Mouse (Mus musculus) liver (tissue): Measurements from ENCODE around the gene Ccdc113.

Source experiments
- DNase-seq: peaks from one replicate; pipeline ENCODE4 v3.0.0-alpha.2; 2020; ENCODE audit warnings: mixed read lengths

Ccdc113 gene

GRCm38 (mm10) chr8:95533584-95534387, at the start of gene Ccdc113:
Gene Ccdc113 (plus strand): TSS chr8:95534085.
- peak; percentile 39 for DNase-seq

DNA sequence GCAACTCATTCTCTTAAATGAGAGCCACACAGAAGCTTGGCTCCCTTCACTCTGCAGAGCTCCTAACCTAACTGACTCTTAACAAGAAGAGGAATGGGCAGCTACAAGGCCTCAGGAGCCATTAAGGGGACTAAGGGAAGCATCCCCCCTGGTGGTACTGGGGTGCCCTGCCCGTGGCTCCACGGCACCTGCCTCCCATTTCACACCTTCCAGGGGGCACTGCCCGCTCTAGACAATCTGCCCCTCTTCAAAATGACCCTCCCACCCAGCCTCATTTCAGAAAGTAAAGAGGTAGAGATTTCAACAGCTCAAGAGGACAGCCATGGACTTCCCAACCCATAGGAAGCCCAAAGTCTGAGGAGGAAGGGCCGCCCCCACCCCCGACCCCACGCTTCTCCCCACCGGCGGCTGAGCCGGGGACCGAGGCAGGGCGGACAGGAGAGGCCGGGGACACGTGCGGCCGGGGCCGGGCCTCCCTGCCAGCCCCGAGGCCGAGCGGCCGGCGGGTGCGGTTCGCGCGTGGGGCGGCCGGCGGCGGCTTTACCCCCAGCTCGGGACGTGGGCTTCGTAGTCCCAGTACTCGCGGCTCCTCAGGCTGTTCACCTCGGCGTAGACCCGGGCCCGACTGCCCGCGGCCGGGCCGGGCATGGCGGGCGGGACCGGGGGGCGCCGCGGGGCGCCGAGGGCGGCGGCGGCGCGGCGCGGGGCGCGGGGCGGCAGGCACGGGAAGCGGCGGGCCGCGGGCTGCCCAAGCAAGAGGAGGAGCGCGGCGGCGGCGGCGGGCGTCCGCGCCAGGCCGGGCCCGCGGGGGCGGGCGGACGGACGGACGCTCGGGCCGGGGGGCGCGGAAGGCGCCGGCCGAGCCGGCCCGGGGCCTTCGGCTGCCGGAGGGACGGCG, 45.8 kb upstream of the Ccdc113 start:
- DNase-seq: peak; percentile 11

DNA sequence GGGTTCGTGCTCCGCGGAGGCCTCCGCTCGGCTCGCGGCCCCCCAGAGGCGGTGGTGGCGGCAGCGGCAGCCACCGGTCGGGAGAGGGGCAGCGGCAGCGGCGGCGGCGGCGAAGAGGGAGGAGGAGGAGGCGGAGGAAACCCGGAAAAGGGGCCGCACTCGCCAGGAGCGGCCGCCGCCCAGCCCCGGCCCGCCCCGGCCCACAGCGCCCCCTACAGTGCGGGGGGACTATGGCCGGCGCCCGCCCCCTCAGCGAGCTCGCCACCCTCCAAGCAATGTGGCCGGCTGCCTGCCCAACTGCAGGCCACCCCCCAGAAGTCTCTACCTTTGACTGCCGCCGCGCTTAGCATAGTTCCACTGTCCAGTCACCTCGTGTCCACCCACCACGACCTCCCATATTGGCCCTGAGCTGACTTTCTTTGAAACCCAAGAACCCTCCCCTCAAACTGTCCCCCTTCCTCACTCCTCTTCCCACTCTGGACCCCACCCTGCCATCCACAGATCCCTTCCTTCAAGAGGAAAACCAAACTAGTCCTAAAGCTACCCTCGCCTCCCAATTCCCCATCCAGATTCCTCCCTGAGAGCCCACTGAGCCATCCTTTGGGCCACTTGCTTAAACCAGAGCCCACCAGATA, 45.1 kb upstream of the Ccdc113 start:
- peak; percentile 87 for DNase-seq

DNA sequence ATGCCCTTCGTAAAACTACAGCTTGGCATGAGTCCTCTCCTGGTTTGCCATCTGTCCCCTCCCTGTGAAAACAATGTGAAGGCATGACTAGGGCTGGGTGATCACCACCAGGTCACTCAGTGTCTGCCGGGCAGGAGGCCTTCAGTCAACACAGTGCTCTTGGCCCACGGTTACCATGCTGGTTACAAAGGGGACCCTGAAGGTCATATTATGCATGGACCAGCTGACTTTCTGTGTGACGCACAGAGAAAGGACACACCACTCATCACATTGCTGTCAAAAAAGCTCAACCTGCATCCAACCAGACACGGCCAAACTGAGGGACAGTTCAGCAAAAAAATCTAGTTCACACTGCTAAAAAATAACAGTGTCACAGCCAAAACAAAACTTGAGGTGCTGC, 43.9 kb upstream of the Ccdc113 start, which contains the start of gene Csnk2a2:
TSS of gene Csnk2a2 (minus strand) at position 34 of the 400 bp plus-strand sequence.
- no peak for DNase-seq

DNA sequence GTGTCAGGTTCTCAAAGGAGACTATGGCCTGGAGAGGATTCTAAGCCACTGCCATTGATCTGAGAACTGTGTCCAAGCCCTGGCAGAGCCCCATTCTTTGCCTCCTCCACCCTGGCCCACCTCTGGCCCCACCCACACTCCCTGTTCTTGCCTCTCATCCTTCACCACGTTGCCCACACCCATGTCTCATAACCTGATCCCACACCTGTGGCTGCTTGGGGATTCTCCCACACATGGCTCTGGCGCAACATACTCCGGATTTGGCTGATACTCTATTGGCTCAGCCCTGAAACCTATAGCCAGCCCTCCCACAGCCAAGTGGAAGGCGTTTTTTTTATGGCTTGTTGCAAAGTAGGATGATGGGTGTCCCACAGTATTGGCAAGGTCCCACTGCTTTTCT, 41.8 kb upstream of the Ccdc113 start:
- no peak for DNase-seq

DNA sequence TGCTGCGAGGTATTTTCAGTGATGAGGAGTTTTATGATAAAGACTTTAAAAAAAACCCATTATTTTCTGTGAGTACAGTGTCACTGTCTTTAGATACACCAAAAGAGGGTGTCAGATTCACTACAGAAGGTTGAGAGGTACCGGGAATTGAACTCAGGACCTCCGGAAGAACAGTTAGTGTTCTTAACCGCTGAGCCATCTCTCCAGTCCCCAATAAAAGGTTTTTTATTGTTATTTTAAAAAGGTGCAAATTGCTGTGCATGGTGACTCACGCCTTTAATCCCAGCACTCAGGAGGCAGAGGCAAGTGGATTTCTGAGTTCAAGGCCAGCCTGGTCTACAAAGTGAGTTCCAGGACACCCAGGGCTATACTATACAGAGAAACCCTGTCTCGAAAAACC, 38.4 kb upstream of the Ccdc113 start:
- DNase-seq: no peak

DNA sequence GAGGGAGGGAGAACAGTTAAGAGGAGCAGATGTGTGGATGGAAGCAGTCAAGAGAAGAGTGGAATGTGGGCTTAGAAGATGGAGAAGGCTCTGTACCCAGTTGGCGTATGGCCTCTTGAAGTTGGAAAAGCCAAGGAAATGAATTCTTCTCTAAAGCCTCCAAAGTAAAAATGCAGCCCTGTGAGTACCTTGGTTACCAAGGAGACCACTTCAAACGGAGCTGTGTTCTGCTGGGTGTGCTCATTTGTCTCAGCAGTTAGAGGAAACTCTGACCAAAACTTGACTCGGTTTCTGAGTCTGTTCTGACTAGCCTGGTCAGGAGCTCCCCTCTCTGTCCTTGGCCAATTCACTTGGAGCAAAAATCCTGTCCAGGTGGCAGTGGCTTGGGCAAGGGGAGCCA, 37.5 kb upstream of the Ccdc113 start:
- DNase-seq: no peak

- no peak for DNase-seq
Measured at GRCm38 (mm10) chr8:95497821-95498220, 36.1 kb upstream of the Ccdc113 start.

- no peak for DNase-seq
Measured at GRCm38 (mm10) chr8:95499266-95500064, 34.4 kb upstream of the Ccdc113 start.

DNA sequence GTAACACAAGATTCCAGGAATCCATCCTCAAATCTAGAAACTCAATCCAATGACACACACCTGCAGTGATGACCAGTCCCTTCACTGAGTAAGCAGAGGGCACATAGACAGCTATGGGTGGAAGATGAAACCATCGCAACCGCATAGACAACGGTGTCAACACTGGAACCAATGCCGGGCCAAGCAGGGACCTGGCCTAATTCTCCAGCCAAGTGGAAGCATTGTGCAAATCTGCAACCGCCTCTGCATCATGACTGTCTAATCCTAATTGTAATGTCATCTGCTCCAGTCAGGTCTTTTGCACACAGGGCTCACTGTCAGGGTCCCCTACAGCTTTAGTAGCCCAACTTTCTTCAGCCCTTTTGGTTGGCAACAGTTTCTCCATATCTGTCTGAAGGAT, 33.4 kb upstream of the Ccdc113 start:
- no peak for DNase-seq

GRCm38 (mm10) chr8:95502431-95502830, 31.5 kb upstream of the Ccdc113 start:
- DNase-seq: no peak

GRCm38 (mm10) chr8:95504835-95505234, 29.1 kb upstream of the Ccdc113 start:
- no peak for DNase-seq

DNA sequence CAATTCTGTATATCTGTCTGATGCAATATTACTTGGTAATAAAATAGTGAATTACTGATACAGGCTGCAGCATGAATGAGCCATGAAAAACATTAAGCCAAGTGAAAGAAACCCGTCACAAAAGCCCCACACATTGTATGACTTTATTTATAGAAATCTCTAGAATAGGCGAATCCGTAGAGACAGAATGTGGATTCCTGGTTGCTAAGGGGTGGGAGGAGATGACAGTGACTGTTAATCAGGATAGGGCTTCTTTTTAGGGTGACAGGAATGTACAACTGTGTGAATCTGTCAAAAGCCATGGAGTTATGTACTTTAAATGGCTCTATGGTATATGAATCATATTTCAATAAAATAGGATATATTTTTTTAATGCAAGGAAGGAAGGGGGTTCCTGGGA, 28.3 kb upstream of the Ccdc113 start:
- no peak for DNase-seq

DNA sequence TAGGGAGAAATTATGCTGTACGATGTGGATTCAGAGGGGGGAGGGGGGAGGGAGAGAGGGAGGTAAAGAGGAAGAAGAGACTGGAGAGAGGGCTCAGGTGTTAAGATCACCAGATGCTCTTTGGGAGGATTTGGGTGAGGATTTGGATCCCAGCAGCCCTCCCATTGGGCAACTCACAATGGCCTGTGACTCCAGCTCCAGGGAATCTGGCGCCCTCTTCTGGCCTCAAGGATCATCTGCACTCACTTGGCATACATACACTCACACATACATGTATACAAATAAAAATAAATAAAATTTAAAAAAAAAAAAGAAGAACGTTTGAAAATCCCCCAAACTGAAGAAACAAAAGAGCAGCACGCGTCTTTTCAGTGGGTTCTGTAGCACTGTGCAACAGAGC, 27.6 kb upstream of the Ccdc113 start:
- no peak for DNase-seq

- no peak for DNase-seq
Measured at GRCm38 (mm10) chr8:95512257-95512656, 21.6 kb upstream of the Ccdc113 start.

DNA sequence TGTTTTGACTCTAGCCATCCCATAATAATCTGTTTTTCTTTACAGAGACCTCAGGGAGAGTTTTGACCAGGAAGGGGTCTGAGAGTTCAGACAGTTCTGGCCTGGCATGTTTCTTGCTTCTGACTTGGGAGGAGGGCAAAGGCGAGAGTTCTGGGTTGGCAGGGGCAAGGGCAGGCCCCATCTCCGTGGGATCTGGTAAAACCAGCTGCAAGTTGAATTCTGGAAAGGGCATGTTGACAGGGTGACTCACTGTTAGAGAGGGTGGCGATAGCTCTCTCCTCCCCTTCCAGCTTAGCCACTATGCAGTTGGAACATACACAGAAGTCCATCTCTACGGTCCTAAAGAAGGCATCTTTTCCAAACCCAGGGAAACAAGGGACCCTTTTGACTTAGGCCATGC, 20.7 kb upstream of the Ccdc113 start:
- DNase-seq: no peak

DNA sequence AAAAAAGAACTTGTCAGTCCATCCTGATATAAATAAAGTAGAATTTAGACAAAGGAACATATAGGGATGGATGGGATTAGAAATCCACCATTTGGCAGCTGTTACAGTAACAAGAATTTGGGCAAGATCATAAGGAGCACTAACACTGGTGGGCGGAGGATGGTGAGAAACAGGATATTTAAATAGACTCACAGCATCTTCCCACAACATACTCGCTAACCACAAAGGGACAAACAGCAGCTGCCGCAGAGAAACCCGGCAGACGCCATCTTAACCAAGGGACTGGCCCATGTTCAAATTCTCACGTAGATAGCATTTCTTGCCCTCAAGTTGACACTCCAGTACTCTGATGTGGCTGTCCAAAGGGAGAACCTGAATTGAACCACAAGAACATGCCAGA, 17.0 kb upstream of the Ccdc113 start:
- no peak for DNase-seq

GRCm38 (mm10) chr8:95523991-95524390, 9.9 kb upstream of the Ccdc113 start:
- no peak for DNase-seq

- no peak for DNase-seq
Measured at GRCm38 (mm10) chr8:95528194-95528593, 5.7 kb upstream of the Ccdc113 start.

GRCm38 (mm10) chr8:95528750-95529310, 5.1 kb upstream of the Ccdc113 start:
- DNase-seq: no peak

DNA sequence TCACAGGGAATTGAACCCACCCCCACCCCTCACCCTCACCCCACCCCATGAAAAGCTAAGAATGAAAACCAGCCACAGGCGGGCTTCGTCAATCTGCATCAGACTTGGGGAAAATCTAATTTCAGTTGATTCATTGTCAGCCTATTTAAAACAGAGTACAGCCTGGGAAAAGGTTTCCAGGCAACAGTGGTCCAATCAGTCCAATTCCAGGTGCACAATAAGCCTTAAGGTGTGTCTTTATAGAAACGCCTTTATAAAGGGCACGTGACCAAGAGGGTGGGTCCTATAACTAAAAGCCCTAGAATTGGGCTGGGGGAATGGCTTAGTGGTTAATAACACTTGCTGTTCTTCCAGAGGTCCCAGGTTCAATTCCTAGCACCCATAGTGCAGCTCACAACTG, 1.7 kb upstream of the Ccdc113 start:
- DNase-seq: no peak

GRCm38 (mm10) chr8:95539487-95539886, 5.6 kb downstream of the Ccdc113 start:
- no peak for DNase-seq
